Mouse (Mus musculus) forebrain, embryonic 10.5 days (tissue): ENCODE results near the gene 3110001I22Rik. TPM values are rescaled to one million over a fixed set of nuclear protein-coding genes. Genes with fewer than 3 reads are reported as not detected.
A peak's percentile ranks its signal among the peaks of the same experiment; 100 is the strongest.

Experiments
- DNase-seq: peaks from one replicate; pipeline ENCODE4 v3.0.0-alpha.2; 2017; ENCODE audit warnings: low spot score; ENCODE audit errors: extremely low spot score
- H3K27ac ChIP-seq: fragments of 300-500 bp; sonication (generic); 2 replicates; pipeline ENCODE4 v1.5.1; 2016; ENCODE audit warnings: mild to moderate bottlenecking
- H3K27me3 ChIP-seq: fragments of 300-500 bp; sonication (generic); 2 replicates; pipeline ENCODE4 v1.6.1; 2016; ENCODE audit warnings: mild to moderate bottlenecking; ENCODE audit not compliant: poor library complexity, severe bottlenecking
- H3K36me3 ChIP-seq: fragments of 300-500 bp; sonication (generic); replicated peaks from 2 replicates; pipeline ENCODE4 v1.6.1; 2016; ENCODE audit warnings: mild to moderate bottlenecking, moderate library complexity
- H3K4me1 ChIP-seq: fragments of 300-500 bp; sonication (generic); 2 replicates; pipeline ENCODE4 v1.6.1; 2016
- H3K4me3 ChIP-seq: fragments of 300-500 bp; sonication (generic); 2 replicates; pipeline ENCODE4 v1.5.1; 2016; ENCODE audit warnings: mild to moderate bottlenecking, moderate library complexity
- H3K9me3 ChIP-seq: fragments of 300-500 bp; sonication (generic); 2 replicates; pipeline ENCODE4 v1.6.1; 2016; ENCODE audit warnings: mild to moderate bottlenecking, moderate library complexity
- WGBS: fragments of 180-500 bp; shearing (Covaris S2); methylation state at CpG from one replicate; pipeline ENCODE4 v1.1.7; 2016; 5-methylcytosine and 5-hydroxymethylcytosine counted together
- polyA plus RNA-seq: library from polyadenylated mRNA; unstranded; fragments of >200 nt; fragmentation: Nextera tagmentation; extraction: Ambion mirVana; gene quantifications from 2 replicates; pipeline ENCODE4 v1.2.1, GENCODE M21; 2016

Gene 3110001I22Rik
- polyA plus RNA-seq, 1 experiment from 2014 or later: 8.7 TPM

DNA sequence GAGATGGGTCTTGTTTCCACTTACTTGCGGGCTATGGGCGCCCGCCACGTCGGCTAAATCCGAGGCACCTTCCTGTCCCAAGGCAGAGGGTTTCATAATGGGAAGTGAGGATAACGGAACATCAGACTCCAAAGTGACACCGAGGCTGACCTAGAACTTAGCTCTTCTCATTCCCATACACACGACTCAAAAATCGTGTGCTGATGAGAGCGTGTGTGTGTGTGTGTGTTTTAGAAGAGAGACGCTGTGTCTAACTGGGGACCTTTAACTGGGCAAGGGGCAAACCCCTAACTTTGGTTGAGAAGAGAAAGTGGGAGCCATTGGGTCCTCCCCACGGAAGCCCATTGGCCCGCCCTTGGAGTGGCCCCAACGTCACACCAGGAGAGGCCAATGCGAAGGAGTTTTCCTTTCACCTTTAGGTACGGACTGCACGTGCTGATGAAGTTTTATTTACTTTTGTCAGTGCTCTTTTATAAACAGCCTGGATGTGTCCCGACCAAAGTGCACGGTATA, 713 bp downstream of the 3110001I22Rik start:
- 3% methylated on average over 20 of the region's 20 CpGs for WGBS
- H3K9me3 ChIP-seq: no peaks in the 10 kb centered on the region
- DNase-seq: peak; percentile 55
- H3K27ac ChIP-seq: peak overlapping the region; percentile 90
- H3K4me3 ChIP-seq: peak overlapping the region; percentile 94
- peaks cover 14% of the 10 kb centered on the region for H3K36me3 ChIP-seq
- no peaks in the 10 kb centered on the region for H3K27me3 ChIP-seq
- H3K4me1 ChIP-seq: peaks cover 16% of the 10 kb centered on the region

GRCm38 (mm10) chr16:13673114-13673513, 1.4 kb downstream of the 3110001I22Rik start:
- DNase-seq: no peak
- H3K27ac ChIP-seq: no peak overlapping the region
- 77% methylated on average over 5 of the region's 5 CpGs for WGBS
- peak overlapping the region; percentile 94 for H3K4me3 ChIP-seq
- no peaks in the 10 kb centered on the region for H3K9me3 ChIP-seq
- peaks cover 13% of the 10 kb centered on the region for H3K4me1 ChIP-seq
- H3K36me3 ChIP-seq: peaks cover 21% of the 10 kb centered on the region
- no peaks in the 10 kb centered on the region for H3K27me3 ChIP-seq

GRCm38 (mm10) chr16:13674511-13674910, 2.8 kb downstream of the 3110001I22Rik start:
- peaks cover 32% of the 10 kb centered on the region for H3K36me3 ChIP-seq
- H3K27ac ChIP-seq: no peak overlapping the region
- 93% methylated on average over 3 of the region's 3 CpGs for WGBS
- no peak overlapping the region for H3K4me3 ChIP-seq
- DNase-seq: no peak
- H3K4me1 ChIP-seq: peaks cover 9% of the 10 kb centered on the region
- H3K27me3 ChIP-seq: no peaks in the 10 kb centered on the region
- H3K9me3 ChIP-seq: no peaks in the 10 kb centered on the region

DNA sequence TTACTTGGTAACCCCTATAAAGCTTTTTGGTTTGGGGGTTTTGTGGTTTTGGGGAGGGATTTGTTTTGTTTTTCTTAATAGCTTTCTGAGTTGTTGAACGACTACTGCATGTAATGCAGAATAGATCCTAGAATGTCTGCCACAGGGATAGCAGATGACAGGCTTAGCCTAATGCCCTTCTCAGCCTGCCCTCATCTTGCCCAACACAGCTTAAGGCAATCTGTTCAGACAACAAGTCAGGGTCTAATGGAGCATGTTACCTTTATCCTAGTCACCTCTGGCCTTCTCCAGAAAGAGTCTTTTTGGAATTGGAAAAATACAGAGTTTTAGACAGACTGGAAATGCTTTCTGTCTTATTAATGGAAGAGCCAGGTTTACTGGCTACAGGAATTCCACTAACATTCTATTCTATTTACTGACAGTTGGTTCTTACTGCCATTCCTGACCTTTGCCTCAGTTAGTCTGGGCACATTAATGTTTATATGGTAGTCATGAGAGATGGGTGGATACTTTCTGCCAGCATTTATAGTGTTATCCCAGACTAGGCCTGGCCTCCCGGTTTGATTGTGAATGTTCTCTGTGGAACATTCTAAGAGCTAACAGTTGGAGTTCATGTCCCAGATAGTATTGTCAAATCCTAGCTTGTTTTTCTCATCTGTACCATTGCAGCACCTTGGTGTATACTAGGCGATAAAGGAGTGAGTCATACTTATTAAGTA, 7.0 kb downstream of the 3110001I22Rik start:
- no peak overlapping the region for H3K27ac ChIP-seq
- WGBS: 91% methylated on average over 3 of the region's 3 CpGs
- H3K27me3 ChIP-seq: no peaks in the 10 kb centered on the region
- DNase-seq: no peak
- no peak overlapping the region for H3K4me3 ChIP-seq
- H3K4me1 ChIP-seq: no peaks in the 10 kb centered on the region
- no peaks in the 10 kb centered on the region for H3K9me3 ChIP-seq
- peaks cover 43% of the 10 kb centered on the region for H3K36me3 ChIP-seq

DNA sequence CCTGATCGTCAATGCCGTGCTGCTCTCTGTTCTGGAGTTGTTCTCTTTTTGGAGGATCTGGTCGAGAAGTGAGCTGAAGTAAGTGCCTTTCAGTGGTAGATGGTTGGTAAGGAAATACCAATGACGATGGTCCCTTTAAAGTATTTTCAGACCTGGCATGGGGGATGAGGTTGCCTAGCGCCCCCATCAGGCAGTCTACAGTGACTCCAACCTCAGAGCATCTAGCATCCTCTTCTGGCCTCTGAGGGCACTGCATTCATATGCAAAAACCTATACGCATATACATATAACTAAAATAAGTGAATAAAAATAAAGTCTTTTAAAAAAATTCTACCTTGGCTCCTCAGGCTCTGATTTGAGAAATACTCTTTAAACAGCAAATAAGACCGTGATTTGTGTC, 27.3 kb downstream of the 3110001I22Rik start:
- no peaks in the 10 kb centered on the region for H3K27me3 ChIP-seq
- no peaks in the 10 kb centered on the region for H3K4me1 ChIP-seq
- no peaks in the 10 kb centered on the region for H3K9me3 ChIP-seq
- H3K36me3 ChIP-seq: peaks cover 93% of the 10 kb centered on the region
- H3K27ac ChIP-seq: no peak overlapping the region
- WGBS: 92% methylated on average over 7 of the region's 7 CpGs
- no peak overlapping the region for H3K4me3 ChIP-seq
- no peak for DNase-seq

GRCm38 (mm10) chr16:13702184-13702583, 30.5 kb downstream of the 3110001I22Rik start:
- Histone ChIP-seq H3K27ac (no peak overlapping the region), H3K4me3 (no peak overlapping the region), H3K27me3 (no peaks in the 10 kb centered on the region), H3K36me3 (peaks cover 83% of the 10 kb centered on the region), H3K4me1 (no peaks in the 10 kb centered on the region), H3K9me3 (no peaks in the 10 kb centered on the region)
- DNase-seq: no peak
- 95% methylated on average over 7 of the region's 7 CpGs for WGBS

DNA sequence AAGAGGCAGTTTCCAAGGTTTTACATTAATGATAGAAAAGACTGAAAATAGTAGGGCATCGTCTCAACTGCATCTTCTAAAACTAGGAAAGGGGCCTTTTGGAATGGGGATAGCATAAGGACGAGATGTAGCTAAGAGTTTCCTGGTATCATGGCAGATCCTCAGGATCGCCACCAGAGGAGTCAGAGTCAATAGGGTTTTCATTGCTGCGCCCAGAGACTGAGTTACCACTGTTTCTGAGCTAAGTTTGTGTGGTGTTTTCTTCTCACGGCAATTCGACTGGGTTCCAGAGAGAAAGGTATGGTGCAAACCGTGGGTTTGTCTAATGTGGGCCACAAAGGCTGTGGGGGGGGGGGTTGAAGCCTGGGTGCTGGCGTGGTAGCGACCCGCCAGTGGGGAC, 32.9 kb downstream of the 3110001I22Rik start:
- Histone ChIP-seq H3K4me3 (no peak overlapping the region), H3K27ac (no peak overlapping the region), H3K4me1 (no peaks in the 10 kb centered on the region), H3K27me3 (no peaks in the 10 kb centered on the region), H3K9me3 (no peaks in the 10 kb centered on the region), H3K36me3 (peaks cover 58% of the 10 kb centered on the region)
- DNase-seq: no peak
- 84% methylated on average over 10 of the region's 10 CpGs for WGBS

DNA sequence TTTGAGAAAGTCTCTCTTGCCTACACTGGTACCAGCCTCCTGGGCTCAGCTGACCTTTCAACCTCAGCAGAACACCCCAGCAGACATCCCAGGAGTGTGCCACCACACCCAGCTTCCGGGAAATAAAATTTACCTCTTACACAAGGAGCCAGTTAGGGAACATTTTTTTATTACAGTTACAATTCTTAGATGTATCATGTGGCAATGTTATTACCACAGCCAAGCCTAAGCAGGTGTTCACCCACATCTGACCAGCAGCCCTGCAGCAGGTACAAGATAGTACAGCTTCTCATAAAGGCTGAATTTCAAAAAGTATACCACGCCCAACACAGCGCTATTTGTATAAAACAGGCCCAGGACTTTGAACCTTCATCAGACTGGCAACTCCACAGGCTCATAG, 43.2 kb downstream of the 3110001I22Rik start:
- WGBS: 94% methylated on average over 3 of the region's 3 CpGs

DNA sequence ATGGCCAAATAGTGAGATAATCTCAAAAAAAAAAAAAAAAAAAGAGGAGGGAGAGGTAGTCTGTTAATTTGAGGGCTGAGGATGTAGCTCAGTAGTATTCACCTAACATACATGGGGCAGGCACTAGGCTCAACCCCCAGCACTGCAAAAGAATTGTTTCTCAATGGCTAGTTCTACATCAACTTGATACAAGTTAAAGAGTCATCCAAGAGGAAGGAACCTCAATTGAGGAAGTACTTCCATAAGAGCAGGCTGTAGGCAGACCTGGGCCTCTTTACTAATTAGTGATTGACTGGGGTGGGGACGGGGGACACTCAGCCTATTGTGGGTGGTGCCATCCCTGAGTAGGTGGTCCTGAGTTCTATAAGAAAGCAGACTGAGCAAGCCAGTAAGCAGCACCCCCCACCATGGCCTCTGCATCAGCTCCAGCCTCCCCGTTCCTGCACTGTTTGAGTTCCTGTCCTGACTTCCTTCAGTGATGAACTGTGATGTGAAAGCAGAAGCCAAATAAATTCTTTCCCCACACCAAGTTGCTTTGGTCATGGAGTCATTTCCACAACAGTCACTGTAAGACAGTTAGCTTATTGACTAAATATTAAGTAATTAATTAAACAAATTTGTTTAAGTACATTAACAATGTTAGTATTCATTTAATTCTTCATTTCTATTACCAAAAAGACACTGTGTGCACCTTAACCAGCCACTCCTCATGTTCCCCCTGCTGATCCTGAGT, 45.3 kb downstream of the 3110001I22Rik start:
- Histone ChIP-seq H3K27ac (no peak overlapping the region), H3K4me1 (no peaks in the 10 kb centered on the region), H3K27me3 (no peaks in the 10 kb centered on the region), H3K36me3 (no peaks in the 10 kb centered on the region), H3K4me3 (no peak overlapping the region), H3K9me3 (no peaks in the 10 kb centered on the region)
- WGBS: 83% methylated on average over 2 of the region's 2 CpGs
- no peak for DNase-seq

More for the DNA sequence above, 43.2 kb downstream of the 3110001I22Rik start:
- no peaks in the 10 kb centered on the region for H3K9me3 ChIP-seq
- H3K27me3 ChIP-seq: no peaks in the 10 kb centered on the region
- H3K27ac ChIP-seq: no peak overlapping the region
- no peaks in the 10 kb centered on the region for H3K4me1 ChIP-seq
- H3K4me3 ChIP-seq: no peak overlapping the region
- no peaks in the 10 kb centered on the region for H3K36me3 ChIP-seq
- DNase-seq: no peak

DNA sequence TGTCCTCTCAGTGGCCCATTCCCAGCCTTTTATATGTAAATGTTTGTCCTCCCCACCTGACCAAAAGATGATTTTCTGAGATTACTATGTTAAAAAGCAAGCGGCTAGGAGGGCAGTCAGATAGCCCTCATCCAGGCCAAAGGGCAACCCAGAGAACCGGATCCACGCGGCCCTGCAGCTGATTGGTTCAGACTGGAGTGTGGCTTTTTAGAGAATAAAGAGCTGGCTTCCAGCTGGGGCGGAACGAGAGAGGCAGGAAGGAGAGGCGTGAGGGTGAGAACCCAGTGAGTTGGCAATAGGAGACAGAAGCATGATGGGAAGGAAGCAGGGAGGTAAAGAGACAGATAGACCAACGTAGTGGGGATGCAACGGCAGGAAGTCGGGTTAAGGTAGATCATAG, 51.2 kb downstream of the 3110001I22Rik start:
- H3K4me3 ChIP-seq: no peak overlapping the region
- 39% methylated on average over 10 of the region's 10 CpGs for WGBS
- no peaks in the 10 kb centered on the region for H3K36me3 ChIP-seq

DNA sequence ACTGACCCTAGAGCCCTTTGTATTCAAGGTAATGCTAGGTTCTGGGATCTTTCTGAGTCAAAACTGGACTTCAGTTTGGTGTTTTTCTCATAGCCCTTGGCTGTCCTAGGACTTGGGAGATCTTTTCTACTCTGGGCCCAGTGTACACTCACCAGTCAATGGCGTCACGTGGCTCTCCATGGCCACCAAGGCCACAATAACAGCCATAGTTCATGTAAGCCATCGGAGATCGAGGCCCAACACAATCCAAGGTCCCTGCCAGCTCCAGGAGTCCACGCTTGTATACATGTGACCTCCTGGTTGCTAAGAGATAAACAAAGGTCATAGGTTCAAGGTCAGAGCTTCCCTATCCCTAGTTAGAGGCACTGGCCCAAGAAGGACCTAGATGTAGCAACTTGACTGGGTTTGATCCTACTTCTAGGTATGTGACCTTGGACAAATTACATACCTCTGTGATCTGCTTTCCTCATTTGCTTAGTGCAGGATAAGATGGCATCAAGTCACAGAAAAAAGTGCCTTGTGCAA, 56.1 kb downstream of the 3110001I22Rik start:
- no peaks in the 10 kb centered on the region for H3K9me3 ChIP-seq
- H3K4me1 ChIP-seq: peaks cover 11% of the 10 kb centered on the region
- no peak overlapping the region for H3K27ac ChIP-seq
- DNase-seq: no peak
- WGBS: 88% methylated on average over 5 of the region's 5 CpGs
- peaks cover 17% of the 10 kb centered on the region; the same call in 1 of the 2 replicates for H3K27me3 ChIP-seq
- H3K4me3 ChIP-seq: no peak overlapping the region
- H3K36me3 ChIP-seq: no peaks in the 10 kb centered on the region

More for the DNA sequence above, 51.2 kb downstream of the 3110001I22Rik start:
- Histone ChIP-seq H3K27ac (no peak overlapping the region), H3K27me3 (no peaks in the 10 kb centered on the region), H3K4me1 (peaks cover 5% of the 10 kb centered on the region; the same call in 1 of the 2 replicates), H3K9me3 (no peaks in the 10 kb centered on the region)
- DNase-seq: no peak
